Mouse (Mus musculus) left cerebral cortex, adult 9 months (tissue): ENCODE measurements around the gene Pus7l.

Source experiments
- DNase-seq, 2 experiments: peaks; one replicate each; pipeline ENCODE4 v3.0.0; 2022; ENCODE audit warnings: low spot score in 2 of 2

Gene Pus7l

GRCm38 (mm10) chr15:94543409-94544051 lies at the start of gene Pus7l, which contains the start of gene Irak4:
Gene Pus7l, minus strand, starts transcription at chr15:94543547.
Gene Irak4, plus strand, starts transcription at chr15:94543643.
- DNase-seq: peak; percentile 83 to 94

- no peak for DNase-seq
These were observed 48.0 kb upstream of the Pus7l start for GRCm38 (mm10) chr15:94591356-94591755.

GRCm38 (mm10) chr15:94590083-94590482 lies 46.7 kb upstream of the Pus7l start:
- DNase-seq: no peak

- DNase-seq: peak; percentile 86 to 96
These were observed 46.1 kb upstream of the Pus7l start, which contains the start of gene Twf1 for GRCm38 (mm10) chr15:94589219-94590075. Gene Twf1, minus strand, starts transcription at chr15:94589889.

DNA sequence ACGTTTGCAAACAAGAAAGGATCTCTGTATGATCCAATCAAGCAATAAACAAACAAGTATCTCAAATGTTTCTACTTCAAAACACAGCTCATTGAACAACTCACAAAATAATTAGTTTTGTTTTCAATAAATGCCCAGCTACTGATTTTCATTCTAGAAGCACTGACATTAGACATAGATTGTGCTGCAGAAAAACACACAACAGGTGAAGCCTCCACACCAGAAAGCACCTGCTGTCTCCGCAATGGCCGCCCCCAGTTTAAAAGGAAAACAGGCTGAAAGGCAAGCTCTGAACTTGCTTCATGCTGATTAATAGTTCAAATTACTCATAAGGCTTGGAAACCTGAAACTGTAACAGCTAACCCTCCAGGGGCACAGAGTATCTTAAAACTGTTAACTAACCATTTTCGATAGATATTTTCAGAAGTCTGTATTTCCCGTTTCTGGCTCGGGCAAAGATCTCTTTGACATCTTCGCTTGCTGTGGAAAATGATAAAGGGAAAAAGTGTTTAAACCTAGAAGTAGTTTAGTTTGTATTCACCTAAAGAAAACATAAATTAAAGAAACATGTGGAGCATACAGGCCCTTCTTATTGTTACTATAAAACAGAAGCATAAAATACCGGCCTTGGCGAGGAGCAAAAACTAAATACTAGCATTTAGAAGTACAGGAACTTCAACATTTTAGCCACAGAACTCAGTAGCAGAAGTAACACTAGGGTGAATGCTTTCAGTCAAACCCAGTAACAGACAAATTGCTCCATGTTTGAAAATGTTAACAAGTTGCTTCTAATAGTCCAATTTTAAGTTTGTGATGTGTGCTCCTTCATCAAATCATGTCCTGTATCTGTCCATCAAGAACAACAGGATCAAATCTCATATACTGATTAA lies 44.7 kb upstream of the Pus7l start:
- DNase-seq: no peak

- no peak for DNase-seq
These were observed 41.4 kb upstream of the Pus7l start for GRCm38 (mm10) chr15:94584738-94585137.

DNA sequence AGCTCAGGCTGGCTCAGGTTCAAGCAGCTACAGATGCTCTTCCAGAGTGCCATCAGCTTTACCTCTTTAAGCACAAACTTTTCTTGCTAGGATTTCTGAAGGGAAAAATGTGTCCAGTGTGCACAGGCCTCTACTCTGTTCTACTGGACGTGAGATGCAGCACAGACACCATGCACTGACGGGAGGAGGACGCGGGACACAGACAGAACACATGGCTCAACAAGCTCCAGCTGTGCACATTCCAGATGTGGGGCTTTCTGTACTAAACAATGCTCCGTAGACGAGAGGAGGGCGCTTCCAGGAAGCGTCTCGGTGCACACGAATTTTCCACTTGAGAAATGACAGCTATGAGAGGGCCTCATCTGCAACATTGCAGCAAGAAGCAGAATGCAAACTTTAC lies 39.8 kb upstream of the Pus7l start:
- no peak for DNase-seq

- no peak for DNase-seq
These were observed 38.8 kb upstream of the Pus7l start for GRCm38 (mm10) chr15:94582000-94582593.

GRCm38 (mm10) chr15:94574566-94575268 lies 31.4 kb upstream of the Pus7l start:
- DNase-seq: no peak

DNA sequence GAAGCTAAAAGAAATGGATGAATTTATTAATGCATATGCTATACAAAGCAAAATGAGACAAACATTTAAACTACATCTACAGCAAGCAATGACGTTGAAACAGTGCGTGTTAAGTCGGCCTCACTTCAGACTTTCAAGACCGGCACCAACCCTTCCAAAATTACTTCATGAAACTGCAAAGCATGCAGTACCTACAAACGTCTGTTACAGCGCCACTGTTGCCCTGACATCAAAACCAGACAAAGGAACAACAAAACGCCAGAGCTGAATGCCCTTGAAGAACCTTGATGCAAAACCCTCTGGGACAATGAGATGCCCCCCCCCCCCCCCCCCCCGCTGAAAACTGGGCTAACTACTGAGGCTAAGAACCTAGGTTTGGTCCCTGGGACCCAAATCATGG lies 29.4 kb upstream of the Pus7l start:
- DNase-seq: no peak

DNA sequence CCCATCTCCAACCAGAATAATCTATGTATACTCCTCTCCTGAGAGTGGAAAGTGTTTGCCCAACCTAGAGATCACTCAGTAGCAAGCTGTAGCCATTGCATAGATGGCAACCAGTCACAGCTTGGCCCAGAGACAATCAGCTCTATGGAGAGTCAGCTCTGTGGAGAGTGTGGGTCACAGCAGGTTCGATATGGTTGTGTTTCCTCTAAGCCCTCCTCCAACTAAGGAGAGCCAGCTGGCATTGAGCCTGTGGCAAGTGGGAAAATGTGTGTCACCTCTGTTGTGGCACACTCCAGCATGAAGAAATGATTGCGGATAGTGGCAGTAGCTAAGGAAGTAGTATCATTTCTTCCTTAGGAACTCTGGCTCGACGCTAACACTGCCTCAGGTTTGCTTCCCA lies 28.2 kb upstream of the Pus7l start:
- DNase-seq: no peak

DNA sequence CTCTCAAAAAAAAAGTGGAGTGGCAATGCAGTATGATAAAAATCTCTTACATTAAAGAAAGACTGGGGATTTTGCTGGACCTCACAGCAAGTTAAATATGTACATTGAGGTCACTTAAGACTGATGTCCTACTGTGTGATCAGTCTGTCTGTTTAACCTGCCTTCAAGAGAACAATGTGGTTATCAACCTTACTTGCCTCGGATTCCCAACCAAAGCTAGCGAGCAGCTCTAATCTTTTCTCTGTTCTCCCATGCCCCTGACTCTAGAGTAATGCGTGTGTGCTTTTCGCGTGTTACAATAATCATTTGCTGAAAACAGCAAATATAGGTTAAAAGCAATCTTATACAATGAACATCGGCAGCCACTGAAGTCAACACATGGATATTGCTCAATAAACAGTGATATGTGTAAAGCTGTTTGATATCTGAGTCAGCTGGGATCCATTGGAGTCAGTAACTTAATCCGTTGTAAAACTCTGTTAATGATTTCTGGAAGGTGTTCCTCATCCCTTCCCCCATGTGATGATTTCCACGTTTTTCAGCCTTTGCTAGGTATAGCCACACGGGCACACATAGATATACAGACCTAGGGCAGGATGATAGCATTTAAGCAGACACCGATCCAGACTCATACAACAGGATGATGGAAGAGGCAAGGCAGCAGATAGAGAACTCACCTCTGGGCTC lies 25.3 kb upstream of the Pus7l start:
- no peak for DNase-seq

DNA sequence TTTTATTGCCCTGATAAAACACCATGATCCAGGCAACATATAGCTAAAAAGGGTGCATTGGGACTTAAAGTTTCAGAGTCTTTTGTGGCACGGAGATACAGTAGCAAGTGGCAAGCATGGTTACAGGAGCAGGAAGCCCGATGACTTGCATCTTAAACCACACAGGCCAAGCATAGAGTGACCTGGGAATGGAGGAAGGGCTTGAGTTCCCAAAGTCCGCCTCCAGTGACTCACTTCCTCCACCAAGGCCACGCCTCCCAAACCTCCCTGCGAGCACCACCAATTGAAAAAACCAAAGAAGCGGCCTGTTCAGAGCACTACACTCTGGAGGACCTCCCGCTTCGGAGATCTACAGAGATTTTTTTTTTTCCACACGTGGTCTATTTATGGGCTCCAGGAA lies 22.5 kb upstream of the Pus7l start:
- no peak for DNase-seq

- DNase-seq: no peak
These were observed 21.6 kb upstream of the Pus7l start for GRCm38 (mm10) chr15:94564909-94565308.

GRCm38 (mm10) chr15:94558895-94559656 lies 15.7 kb upstream of the Pus7l start:
- no peak for DNase-seq

DNA sequence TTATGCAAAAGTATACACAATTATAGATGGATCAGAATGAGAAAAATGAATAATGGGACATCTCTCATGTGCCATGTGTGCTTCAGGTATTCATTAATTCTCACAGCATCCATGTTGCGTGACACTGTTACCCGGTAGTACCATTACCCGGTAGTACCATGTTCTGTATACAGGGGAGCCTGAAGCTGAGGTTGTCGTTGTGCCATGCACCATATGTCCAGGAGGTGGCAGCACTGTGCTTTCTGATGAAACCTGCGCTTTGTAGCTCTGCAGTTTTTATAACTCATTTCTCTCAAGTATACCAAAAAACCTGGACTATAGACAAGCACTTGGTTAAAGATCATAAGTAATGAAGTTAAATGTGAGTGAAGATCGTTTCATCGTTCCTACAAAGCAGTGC lies 14.1 kb upstream of the Pus7l start:
- DNase-seq: peak; percentile 30 to 93

- DNase-seq: no peak
These were observed 10.2 kb upstream of the Pus7l start for GRCm38 (mm10) chr15:94553536-94553935.

GRCm38 (mm10) chr15:94544844-94545243 lies 1.5 kb upstream of the Pus7l start:
- DNase-seq: no peak

- DNase-seq: no peak
These were observed 797 bp upstream of the Pus7l start for GRCm38 (mm10) chr15:94544052-94544636.
